Mouse (Mus musculus): ENCODE data around the gene Zfp536.
"Not testable (repeated sequence)": the region's sequence is repeated elsewhere in the genome, so short reads cannot be mapped to it uniquely, and the experiment has no call there.

Gene Zfp536

DNA sequence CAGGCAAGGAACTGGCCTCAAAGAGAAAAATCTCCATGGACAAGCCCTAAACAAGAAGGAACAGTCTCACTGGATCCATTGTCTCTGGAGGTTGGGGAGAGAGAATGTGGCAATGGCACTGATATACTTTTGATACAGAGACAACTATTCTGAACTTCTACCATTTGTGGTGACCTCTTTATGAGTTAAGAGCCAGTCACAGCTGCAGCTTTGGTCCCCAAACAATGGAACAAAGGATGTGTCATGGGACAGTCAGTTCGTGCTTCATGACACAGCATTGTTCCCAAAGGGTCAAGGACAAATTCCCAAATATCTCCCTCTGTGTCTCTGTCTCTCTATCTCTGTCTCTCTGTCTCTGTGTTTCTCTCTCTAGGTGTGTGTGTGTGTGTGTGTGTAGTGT, 20.4 kb downstream of the Zfp536 start:
- DNase-seq, result no peak

DNA sequence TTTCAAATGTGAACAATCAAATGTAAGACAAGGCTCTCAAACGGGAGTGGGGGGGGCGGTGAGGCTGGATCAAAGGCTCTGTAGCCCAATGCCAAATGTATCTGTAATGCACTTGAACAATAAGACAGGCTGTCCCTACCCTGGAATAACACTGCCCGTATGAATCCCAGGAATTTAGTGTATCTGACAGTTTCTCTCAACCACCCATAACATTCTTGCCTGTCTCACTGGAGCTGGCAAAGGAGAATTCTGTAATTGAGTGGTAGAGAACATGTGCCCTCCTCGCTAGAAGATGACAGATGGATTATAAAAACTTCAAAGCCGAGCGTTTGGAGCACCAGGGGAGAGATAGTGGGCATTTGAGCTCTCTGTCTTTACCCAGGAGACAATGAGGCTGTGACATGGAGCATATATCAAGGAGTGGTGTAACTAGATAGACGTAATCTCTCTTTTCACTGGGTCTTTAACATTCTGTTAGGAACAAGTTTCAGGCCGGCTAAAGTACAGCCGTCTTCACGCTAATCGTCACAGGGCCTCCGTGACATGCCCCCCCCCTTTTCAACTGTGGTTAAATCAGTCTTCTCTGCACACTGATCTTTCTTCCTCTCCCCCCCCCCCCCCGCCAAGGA, 27.2 kb downstream of the Zfp536 start:
- DNase-seq, result no peak

DNA sequence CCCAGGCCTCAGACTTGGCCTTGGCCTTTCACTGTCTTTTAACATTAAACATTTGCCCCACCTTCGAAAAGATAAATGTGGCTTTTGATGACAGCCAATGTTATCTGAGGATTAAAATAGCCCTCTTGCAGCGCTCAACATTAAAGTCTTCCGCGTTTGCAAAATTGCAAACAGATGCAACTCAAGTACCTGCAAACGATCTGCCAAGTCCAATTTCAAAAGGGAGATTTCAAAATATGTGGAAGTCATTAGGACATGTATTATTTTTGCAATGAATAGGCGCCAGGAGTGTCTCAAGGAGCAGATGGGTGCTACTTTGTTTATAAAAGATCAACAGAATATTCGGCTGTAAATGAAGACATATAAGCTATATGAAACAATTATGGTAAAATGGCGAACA, 30.1 kb downstream of the Zfp536 start:
- DNase-seq, result no peak

DNA sequence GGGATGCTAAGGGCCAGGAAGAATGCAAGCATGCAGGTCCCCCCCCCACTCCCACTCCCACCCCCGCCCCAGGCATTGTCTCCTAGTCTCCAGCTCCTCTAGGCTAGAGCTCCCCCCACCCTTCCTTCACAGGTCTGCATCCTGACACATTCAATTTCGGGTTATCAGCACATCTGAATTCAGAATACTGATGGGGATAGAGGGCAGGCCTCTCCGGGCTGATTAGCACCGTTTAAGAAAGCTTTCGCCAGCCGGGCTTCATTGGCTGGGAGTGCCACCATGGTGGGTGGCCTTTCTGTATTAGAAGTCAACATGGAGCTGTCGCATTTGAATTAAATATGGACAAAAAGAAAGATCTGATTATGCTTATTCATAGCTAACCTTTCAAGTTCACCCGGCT, 36.2 kb downstream of the Zfp536 start:
- DNase-seq, result no peak

DNA sequence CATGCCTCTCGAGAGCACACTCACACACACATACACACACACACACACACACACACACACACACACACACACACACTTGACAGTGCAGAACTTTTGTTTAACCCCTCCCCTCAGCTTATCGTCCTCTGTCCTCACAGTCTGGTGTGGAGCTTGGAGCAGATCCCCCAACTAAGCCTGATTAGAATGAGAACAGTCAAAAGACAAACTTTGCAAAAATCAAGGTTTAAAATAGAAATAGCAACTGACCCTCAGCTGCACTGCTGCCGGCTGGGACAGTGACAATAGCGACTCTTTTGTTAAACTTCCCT, 37.1 kb downstream of the Zfp536 start:
- DNase-seq, result no peak

DNA sequence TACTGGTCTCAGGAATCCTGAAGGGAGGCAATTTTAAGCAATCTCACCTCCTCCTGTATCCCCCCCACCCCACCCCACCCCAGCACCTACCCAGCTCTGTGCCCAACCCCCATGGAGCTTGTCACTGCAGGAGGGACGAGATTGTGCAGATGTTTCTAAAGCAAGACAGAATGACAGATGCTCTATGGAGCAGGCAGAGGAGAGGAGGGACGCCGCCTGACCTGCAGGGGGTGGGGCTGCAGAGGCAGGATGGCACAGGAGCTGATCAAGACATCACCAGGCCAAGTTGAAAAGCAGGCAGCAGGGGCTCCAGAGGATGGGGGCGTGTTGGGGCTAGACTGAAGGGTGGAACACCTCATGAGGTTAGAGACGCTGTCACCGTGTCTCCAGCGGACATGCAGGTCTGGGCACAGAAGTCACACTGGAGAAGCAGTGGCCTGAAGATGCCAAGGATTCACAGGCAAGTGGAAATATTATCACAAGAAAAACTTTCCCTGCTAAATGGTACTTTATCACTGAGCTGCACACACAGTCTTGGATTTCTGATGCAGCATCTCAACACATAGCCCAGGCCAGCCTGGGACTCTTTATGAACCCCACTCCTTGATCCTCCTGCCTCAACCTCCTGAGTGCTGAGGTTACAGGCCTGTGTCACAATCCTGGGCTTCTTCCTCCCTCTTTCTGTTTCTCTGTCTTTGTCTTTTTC, 37.6 kb downstream of the Zfp536 start:
- no peak for DNase-seq

DNA sequence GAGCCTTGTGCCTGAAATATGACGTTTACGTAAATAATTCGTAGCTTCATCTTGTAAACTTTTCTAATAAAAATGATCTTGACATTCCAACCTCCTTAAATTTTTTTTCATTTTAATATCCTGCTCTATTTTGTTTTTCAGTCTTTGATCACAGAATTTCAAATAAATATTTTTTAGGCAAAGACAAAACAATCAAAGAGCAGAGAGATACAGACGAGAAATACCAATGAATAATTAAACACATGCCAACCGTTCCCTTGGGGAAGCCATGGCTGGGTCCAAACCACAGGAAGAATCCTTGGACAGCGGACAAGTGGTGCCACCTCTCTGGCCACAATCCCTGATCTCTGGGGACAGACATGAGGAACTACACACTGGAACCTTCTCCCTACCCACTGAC, 38.3 kb downstream of the Zfp536 start:
- DNase-seq, result no peak

DNA sequence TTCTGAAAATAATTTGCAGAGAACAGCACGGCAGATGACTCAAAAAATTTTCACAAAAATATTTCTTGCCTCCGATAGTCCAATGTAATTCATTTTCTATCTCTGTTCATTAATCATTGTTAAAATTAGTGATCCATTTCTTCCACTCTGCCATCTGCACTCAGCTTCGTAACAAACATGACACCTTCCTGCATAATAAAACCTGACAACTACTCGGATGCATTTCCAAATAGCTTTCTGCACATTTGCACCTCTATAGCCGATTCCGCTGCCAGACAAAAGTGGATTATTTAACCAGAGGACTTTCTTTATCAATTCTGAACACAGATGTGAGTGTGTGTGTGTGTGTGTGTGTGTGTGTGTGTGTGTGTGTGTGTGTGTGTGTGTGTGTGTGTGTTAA, 38.9 kb downstream of the Zfp536 start:
- no peak for DNase-seq

DNA sequence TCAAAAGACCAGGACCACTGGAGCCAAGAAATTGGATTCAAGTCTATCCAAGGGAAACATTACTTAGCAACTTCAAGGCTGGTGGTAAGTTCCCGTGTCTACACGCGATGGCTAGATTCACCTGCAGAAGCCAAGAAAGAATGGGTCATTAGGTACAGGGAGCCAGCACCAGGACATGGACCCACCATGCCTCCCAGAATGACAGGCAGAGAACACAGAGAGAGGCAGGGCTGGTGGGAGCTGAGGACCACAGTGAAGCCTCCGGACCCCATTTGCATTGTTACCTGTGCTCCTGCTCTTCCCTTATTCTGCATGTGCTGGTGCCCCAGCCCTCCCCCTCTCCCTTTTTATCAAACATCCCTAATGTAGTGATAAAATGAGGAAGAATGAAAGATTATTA, 39.4 kb downstream of the Zfp536 start:
- no peak for DNase-seq

DNA sequence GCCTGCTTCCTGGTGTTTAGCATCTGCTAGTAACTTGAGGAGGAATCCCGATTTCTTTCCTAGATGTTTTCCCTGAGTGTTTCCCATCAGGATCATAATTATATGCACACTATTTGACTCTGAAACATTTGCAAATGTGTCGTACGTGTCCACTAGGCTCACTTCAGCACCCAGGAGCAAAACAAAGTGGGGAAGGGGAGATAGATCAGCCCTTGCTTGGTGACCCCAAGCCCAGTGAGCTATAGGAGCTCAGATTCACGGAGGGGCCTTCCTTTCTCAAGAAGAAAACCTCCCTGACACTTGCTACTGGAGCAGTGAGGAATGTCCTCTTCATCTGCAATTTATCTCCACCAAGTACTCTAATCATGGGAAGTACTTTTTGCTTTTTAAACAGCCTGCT, 40.7 kb downstream of the Zfp536 start:
- DNase-seq, result no peak

DNA sequence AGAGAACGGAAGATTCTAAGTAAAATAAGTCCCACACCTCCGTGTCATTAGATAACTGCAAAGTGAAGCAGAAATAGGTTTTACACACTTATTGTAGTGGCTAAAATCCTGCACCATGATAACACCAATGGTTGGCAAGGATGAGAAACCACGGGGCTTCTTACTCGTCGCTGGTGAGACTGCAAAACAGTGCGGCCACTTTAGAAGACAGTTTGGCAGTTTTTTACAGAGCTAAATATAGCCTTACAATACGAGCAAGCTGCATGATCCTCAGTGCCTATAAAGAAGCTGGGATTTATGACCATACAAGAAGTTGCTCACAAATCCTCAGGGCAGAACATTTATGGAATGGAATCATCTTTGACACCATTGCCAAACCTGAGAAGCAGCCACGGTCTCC, 45.7 kb downstream of the Zfp536 start:
- no peak for DNase-seq

DNA sequence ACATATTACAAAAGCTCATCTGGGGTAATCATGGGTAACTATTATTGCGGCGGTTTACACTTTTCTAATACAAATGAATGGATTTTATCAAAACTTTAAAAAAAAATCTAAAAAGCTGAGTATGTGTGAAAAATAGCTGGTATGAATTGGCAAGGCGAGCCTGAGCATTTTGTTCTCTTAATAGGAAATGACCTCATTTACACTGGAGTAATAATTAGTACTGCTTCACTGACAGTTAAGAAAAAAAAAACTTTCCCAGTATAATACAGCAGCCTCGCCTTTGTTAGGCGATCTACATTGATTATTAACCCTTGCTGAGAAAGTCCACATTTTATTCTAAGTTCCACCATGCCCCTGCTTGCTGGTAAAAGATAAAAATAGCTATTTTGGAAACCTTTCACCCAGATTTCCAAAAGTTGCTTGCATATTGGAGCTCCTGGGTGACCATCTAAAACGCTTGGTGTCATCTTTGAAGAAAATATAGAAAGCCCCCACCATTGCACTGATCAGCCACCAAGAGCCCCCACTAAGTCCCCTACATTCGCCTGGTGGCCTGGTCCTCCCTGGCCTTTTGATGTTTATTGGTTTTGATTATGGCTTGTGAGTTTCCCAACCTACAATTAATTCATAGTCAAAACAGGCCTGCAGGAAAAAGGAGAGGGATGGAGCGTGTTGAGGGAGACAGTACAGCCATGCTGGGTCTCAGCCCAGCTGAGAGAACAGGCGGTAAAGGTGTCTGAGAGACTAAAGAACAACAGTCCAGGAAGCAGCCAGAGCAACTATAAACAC, 49.2 kb downstream of the Zfp536 start:
- no peak for DNase-seq

DNA sequence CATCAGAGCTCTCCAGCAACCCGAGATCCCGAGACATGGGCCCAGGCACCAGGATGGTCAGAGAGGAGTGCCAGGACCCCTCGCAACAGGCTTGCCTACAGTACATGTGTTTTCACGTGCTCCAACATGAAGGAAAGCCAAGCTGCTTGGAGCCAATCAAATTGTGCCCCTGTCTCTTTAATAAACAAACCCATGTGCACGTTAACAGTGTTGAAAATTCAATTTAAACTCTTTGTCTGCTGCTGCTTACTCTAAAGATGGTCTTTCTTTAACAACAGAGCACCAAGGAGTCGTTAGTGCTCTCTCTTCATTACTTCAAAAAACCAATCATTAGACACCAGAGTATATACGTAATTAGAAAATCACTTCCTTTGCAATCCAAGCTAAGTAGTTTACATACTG, 50.2 kb downstream of the Zfp536 start:
- no peak for DNase-seq

DNA sequence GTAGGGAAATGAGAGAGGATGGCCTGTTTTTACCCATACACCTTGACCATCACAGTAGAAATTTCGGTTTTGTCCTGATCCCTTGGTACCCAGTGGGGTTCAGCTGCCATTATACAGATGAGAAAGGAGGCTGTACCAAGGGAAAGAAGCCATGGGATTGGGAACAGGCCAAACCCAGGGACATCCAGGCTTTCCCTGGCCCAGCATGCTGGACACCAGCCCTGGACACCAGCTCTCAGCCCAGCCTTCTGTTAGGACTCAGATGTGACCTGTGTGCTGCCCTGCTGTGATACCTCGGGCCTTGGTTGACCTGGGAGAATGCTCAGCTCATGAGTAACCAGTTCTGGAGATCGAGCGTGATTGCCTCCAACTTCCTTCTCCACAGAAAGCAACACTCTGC, 51.8 kb downstream of the Zfp536 start:
- no peak for DNase-seq

DNA sequence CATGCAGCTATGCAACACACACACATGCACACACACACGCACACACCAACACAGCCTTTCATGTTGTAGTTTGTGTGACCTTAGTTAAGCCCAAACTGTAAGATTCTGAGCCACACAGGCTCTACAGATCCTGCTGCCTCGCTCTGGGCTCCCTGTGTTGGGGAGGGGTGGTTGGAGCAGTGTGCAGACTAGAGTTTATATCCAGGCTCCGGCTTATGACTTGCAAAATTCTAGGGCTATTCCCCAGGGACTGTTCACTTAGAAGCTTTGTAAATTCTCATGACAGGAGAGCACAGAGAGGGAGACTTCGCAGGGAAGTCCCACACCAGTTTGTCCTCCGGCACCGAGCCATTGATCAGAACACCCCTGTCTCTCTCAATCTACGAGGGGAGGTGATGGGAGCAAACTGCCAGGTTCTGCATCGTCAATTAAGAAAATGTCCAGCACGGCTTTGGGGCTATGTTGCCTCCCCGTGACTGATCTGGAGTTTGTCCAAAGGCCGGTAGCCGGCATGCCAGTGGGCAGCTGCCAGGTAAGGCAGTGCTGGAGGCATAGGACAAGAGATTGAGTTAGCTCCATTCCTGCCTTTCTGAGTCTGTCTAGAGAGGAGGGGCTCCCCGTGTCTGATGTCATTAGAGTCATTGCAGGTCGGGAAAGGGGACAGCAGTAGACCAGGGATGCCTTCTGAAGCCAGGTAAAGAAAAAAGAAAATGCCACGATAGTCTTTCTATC, 54.6 kb downstream of the Zfp536 start:
- no peak for DNase-seq

DNA sequence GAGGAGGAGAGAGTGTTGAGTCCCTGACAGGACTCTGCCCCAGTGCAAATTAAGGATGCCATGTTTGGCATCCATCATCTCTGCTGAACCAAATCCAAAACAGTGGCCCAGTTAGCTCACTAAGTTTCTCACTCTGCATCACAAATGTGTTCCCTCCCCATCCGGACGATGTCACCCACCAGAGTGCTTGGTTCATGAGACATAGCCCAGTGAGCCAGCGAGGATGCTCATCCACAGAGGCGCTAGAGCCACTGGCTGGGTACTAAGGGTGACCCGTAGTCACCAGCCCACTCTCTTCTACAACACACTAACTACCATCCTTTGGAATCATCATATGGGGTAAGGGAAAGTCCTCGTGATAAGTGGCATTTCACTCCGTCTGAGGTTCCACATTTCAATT, 56.4 kb downstream of the Zfp536 start:
- DNase-seq, result no peak

DNA sequence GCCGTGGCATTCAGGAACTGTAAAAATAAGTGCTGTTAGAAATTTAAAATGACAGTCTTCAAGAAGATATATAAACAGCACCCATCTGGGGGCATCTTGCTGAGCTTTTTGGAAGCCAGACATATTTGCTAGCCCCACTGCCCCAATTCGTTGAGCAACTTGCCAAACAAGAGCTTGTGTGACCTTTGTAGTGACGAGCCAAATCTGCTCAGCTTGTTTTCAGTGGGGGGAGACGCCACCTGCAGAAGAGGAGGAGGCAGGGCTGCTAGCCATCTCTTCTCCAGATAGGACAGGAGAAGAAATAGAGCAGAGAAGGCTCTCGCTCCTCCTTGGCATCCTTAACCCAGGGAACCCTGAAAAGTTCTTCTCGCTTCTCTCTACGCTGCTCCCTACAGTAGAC, 56.8 kb downstream of the Zfp536 start:
- no peak for DNase-seq

DNA sequence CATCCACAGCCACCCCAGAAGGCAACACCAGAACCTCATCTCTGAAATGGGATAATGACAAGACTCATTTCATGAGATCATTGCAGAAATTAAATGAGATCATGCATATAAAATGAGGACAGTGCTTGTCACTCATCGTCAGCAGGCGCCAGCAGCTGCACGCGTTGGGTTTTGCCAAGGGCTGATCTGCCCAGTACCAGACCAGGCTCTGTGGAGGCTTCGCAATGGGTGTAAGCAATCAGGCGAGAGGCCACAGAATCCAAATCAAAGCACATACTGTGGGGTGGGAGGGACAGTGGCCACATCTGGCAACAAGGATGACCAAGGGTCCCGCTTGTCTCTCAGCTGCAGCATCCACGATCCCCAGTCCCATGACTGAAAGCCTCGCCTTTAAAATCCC, 69.0 kb downstream of the Zfp536 start:
- no peak for DNase-seq

DNA sequence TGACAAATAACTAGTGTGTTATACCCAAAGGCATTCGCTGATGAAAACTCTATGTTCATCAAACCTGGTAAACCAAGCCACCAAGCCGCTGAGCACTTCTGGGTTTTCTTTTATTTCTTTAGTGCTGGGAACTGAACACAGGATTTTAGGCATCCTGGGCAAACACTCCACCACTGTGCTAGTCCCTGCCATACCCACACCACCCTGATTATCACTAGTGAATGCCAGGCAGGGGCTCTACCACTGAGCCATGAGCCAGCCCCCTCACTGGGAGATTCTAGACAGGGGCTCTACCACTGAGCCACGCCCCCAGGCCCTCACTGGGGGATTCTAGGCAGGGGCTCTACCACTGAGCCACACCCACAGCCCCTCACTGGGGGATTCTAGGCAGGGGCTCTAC, 76.1 kb downstream of the Zfp536 start:
- DNase-seq, result not testable (repeated sequence)

DNA sequence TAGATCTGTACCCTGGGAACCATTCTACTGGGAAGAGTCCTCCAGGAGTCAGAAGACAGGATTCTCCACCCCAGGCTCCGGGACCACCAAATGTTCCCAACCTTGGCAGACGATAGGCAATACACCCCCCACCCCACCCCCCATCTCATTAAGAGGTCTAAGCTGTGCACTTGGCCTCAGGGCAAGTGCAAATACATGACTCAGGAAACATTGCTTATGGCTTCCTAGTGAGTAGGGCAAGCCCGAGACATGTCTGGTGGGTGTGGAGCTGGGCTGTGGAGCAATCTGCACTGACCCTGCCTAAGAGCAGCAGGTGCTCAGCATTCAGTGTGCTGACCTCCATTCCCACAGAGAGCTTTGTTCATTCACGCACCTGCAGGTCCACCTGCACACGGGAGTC, 78.4 kb downstream of the Zfp536 start:
- no peak for DNase-seq

DNA sequence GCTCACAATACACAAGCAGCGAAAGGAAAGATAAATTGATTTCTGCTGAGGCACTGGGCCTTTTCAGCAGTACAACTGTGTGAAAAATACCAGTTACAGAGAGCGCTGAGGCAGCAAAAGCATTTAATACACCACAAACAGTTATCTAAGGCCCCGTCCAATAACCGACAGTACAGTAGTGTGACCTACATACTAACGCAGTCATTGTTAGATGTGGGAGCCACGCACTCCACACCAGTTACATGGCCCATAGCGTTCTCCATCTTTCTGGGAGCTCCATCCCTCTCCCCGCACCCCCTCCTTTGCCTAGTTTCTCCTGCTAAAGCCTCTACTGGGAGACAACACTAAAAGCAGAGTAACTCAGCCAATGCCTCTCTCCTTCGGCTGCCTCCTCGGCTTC, 82.8 kb downstream of the Zfp536 start:
- no peak for DNase-seq

DNA sequence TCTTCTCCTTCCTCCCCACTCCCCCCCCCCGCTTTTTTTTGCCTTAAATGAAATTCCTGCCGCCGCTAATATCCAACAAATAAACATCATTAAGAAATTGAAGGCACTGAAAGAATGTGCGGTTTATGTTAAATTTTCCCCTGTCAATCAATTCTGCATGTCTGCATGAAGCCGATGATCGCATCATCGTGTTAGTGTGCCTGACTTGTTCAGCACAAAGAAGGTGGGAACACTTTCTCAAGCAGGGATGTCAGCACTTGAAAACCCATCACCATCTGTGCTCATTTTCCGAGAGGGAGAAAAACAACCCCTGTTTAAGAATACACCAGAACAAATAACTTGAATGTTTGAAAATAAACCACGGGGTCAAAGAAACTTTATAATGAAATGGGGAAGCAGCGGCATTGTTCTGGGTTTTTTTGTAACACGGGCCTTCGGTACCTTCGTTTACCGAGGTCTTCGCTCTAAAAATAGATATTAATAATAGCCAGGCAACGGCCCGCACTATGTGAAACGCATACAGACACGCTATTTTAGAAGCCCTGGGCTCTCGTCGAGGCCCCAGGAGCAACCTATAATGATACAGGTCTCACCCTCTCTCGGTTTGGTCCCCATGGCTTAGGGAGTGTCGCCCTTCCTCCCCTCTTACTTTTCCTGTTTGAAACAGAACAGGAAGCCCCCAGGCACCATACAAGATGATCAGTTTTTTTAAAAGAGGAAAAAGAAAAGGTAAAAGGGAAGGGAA, 83.7 kb downstream of the Zfp536 start:
- no peak for DNase-seq

DNA sequence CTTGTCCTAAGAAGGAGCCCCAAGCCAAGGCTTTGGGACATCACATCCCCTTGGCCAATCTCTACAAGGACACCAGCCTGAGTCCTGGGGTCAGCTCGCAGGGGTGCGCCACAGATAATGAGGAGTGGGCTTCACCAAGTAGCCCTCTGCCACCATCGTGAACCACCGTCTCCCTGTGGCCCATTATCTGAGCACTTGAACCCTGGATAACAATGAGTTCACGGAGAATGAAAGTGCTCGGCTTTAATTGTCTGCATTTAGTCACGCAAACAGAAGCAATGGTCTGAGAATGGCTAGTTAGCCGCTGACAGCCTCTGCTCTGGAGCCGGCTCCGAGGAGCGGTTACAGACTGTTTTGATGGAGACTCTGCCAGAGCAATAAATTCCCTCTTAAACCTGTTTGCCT, 84.3 kb downstream of the Zfp536 start:
- DNase-seq, result no peak

Measured in lung, postnatal 14 days (tissue).